Mouse (Mus musculus) left cerebral cortex, postnatal 10 days (tissue): ENCODE data around the gene Hipk2. TPM values are rescaled to one million over a fixed set of nuclear protein-coding genes. Genes with fewer than 3 reads are reported as not detected.
A peak's percentile ranks its signal among the peaks of the same experiment; 100 is the strongest.

Experiments used
- DNase-seq, 2 experiments: peaks; one replicate each; pipeline ENCODE4 v3.0.0; 2021 to 2022; ENCODE audit warnings: low spot score in 2 of 2, mixed read lengths in 1 of 2; ENCODE audit errors: extremely low spot score in 1 of 2
- intact Hi-C: fragments of 180-260 bp; cut with DNase I; formaldehyde crosslinking; loops from one replicate; pipeline ENCODE4 v1.15.1; 2025
- total RNA-seq, 2 experiments: library from RNA; stranded (reverse); gene quantifications; 2 replicates each; pipeline ENCODE4 v1.2.3; 2021

The Hipk2 gene
- total RNA-seq, 2 experiments from 2014 or later, result 44.6 to 45.9 TPM

DNA sequence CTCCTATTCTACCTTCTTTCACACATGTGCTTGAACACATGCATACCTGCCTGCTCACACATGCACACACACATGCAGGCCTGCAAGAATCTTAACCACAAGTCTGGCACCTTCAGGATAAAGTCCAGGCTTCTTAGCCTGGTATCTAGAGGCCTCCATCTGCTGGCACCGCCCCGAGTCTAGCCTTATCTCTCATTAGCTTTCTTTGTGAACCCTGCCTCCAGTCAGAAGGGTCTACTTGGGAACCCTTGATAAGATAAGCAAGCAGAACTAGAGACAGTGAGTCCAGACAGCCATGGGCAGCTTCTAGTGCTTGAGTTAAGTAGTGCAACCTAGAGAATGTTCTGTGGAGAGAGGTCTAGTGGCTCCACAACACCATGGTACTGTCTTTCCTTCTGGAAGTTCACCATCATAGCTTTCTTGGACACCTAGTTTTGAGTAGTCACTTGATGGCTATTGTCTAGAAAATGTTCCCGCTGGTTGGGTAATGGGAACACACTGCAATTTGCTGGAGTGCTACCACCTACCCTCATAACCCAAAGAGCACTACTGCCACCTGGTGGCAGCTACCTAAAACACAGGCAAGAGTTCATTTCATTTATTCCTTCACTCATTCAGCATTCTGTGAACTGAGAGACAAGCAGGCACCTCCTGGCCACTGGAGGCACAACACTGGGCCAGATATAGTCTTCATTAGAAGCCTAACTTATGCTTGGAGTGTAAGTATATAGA lies 35.0 kb upstream of the Hipk2 start:
- DNase-seq, result peak in 1 of 2 experiments; percentile 32
- intact Hi-C loops, result loop anchor here (5.0 kb wide), 2 partner anchors 34 to 174 kb away; partner anchors contain the start of genes Hipk2 and Tbxas1

DNA sequence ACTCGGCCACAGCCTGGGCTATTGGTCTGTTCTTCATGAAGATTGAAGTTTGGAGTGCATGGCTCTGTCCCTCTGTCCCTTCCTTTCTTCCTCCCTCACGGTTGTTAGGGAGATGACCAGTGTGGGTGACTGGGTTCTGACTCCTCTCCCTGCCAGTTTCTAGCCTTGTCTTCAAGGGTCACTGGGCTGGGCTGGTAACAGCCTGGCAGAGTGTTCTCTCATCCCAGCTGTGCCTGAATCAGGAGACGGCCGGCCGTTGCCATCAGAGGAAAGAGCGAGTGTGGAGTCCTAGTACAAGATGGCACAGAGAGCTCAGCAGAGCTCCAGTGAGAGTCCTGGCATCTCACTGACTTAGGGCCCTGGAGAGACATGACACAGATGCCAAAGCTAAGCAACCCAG lies 32.4 kb upstream of the Hipk2 start:
- DNase-seq, result no peak
- intact Hi-C loops, result no loop called here

DNA sequence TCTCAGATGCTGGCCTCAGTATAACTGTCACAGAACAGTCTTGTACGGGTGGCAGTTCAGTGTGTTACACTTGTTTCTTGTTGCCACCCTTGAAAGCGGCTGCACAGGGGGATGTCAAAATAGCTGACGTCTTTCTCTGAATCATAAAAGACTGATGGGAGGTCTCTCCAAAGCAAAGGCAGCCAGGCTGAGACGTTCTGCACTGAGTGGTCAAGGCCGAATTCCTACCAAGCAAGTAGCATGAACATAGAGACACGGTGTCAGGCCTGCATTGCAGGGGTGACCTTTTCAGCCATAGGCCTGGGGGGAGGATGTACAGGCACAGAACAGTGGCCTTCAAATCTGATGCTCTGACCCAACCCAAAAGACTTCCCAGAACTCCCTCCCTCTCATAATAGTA lies 30.0 kb upstream of the Hipk2 start:
- DNase-seq, result no peak
- intact Hi-C loops, result no loop called here

DNA sequence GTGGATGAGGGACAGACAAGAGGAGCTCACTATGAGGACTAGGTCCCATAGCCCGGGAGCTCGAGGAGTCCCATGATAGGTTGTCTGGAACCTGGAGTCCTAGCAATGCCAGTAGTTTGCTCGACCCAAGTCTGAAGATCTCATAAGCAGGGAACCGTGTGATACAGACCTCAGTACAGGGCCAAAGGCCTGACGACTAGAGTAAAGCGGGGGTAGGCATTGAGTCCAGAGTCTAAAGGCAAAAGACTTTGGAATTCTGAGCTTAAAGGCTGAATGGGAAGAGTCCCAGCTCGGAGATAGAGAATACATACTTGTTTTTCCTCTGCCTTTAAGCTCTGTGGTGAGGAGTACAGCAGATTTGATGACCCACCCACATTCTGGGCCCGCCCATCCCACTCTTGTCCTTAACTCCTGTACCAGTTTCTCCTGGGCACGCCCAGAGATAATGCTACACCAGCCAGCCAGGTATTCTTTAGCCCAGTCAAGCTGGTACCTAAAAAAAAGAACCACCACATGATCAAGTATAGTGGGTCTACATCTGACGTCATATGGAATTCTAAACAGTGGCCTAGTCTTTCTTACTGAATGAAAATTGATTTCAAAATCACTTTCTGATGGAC lies 27.0 kb upstream of the Hipk2 start:
- intact Hi-C loops, result no loop called here
- no peak for DNase-seq

DNA sequence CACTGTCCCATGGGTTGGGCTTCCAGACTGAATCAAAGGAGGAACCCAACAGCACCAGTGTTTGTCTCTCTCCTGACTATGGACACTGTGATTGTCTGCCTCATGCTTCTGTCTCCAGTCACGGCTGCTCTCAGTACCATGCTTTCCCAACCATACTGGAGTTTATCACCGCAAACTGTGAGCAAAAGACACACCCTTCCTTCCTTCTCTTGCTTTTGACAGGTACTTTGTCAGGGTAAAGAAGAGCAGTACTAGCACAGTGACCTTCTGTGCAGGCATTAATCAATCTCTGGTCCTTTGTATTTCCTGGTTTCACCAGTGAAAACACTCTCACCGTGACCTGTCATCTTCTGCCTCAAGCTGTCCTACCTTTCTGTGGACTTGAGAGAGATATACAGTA lies 25.7 kb upstream of the Hipk2 start:
- intact Hi-C loops, result no loop called here

DNA sequence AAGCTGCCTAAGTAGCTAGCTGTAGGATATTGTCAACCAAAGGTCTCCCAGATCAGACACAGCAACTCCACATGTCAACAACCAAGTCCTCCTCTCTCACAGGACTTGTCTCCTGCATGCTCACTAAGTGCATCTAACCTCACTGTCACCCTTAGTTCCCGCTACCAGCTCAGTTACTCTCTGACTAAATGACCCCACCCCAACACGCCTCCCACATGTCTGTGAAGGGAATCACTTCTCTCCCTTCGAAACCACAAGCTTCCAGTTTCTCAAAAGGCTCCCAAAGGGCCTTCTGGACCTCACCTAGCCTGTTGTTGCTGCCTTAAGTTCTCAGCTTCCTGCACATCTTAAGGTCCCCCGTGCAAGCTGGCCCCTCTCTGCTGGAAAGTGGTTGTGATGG lies 25.2 kb upstream of the Hipk2 start:
- no peak for DNase-seq
- intact Hi-C loops, result no loop called here

More for the DNA sequence above, 25.7 kb upstream of the Hipk2 start:
- no peak for DNase-seq

DNA sequence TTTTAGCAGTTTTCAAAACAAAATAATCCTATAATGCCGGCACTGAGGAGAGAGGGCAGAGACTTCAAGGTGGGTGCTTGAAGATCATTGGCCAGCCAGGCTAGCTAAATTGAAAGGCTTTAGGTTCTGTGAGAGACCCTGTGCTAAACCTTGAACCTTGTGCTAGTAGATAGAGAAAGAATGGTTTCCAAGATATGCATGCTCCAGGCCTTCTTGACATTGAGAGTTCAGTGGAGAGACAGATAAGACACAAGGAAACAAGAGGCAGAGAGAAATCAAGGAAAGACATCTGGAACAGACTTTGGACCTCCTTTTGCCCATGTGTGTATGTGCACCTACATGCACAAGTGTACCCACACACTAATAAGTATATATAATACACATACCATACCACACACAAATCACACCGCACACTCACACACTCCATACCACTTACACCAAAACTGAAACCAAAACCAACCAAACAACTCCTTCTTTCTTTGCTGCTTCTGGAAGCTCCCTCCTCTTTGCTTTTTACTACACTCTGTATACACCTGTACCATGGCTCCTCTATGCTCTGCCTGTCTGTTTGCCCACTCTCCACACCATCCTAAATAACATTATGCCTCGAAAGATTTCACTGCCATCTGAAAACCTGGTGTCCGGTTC lies 24.6 kb upstream of the Hipk2 start:
- intact Hi-C loops, result no loop called here
- DNase-seq, result no peak

DNA sequence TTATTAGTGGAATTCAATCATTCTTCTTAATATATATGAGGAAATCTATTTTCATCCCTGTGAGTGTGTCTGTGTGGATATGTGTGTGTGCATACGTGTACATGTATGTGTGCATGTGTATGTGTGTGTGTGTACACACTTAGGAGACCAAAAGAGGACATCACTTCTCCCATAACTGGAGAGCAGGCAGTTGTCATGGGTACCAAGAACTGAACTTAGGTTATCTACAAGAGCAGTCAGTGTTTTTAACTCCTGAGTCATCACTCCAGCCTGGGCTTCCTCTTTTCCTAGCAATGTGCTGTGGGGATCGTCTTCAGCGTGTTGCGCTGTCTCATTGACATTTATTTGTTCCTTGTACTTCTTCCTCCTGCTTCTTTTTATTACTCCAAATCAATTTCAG lies 24.1 kb upstream of the Hipk2 start:
- intact Hi-C loops, result no loop called here
- DNase-seq, result no peak

DNA sequence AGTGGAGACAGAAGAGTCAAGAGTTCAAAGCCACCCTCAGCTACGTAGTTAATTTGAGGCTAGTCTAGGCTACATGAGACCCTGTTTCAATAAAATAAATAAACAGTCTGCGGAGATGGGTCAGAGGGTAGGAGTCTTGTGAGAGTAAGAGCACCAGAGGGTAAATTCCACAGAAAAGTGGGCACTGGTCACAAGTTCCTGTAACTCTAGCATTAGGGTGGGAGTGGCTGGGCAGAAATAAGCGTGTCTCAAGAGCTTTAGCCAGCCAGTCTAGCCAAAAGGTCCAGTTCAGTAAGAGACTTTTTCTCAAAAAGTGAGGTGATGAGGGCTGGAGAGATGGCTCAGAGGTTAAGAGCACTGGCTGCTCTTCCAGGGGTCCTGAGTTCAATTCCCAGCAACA lies 17.6 kb upstream of the Hipk2 start:
- no peak for DNase-seq
- intact Hi-C loops, result no loop called here

DNA sequence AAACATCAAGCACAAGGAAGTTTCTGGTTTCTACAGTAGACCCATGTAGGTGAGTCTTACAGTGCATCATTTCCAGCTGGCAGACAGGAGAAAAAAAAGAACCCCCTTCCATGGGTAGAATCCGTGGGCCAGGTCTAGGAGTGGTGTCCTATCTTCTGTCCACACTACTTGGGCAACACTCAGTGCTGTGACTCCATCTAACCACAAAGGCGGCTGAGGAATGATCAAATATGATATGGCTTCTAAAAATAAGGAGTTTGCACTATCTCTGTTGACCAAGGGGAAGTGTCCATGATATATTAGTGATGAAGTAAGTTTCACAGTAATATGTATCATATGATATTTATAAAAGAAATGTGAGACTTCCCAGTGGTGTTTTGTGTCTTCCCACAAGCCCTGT lies 16.1 kb upstream of the Hipk2 start:
- no peak for DNase-seq
- intact Hi-C loops, result no loop called here

DNA sequence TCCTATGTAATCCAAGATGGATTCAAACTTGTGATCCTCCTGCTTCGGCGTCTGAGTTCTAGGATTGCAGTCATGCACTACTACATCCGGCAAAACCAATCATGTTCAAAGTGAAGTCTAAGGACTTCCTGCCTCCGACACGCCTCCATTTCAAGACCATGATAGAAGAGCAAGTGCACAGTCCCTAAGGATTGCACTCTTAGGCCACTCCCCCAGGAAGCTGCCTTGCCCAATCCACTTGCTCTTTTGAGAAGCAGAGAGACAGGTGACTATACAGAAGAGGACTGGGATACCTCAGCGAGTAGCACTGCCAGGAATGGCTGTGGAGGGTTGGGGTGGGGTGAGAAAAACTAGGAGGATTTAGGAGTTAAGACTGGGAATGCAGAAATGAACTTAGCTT lies 13.2 kb upstream of the Hipk2 start:
- intact Hi-C loops, result no loop called here
- no peak for DNase-seq

DNA sequence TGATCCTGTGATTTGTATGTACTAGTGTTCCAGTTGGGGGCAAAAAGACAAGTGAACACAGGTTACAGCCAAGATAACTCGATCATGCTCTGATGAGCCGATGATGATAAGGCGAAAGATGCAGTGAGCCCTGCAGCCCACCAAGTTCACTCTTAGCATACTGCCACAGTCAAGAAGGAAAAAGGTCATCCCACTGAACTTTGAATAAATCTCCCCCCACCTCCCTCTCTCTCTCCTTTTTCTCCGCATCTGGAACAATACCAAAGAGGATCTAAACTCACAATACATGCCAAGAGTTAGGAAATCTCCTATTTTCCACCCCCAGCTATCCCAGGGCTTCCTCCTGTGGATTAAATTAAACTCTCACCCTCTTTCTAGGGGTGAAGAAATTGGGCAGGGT lies 11.5 kb upstream of the Hipk2 start:
- DNase-seq, result no peak
- intact Hi-C loops, result no loop called here

DNA sequence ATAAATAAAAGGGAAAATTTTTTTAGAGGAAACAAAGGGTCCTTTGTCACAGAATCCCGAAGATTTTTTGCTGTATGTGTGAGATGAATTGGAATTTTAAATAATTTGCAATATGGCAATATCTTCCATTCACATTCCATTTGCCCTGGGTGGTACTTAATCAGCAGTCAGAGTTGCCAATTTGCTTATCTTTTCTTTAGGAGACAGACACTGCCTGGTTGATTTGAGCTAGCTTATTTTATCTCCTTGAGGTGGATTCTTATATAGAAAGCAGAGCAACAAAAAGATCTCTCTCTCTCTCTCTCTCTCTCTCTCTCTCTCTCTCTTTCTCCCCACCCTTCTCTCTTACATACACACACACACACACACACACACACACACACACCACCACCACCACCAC lies 9.2 kb upstream of the Hipk2 start:
- intact Hi-C loops, result no loop called here
- no peak for DNase-seq

DNA sequence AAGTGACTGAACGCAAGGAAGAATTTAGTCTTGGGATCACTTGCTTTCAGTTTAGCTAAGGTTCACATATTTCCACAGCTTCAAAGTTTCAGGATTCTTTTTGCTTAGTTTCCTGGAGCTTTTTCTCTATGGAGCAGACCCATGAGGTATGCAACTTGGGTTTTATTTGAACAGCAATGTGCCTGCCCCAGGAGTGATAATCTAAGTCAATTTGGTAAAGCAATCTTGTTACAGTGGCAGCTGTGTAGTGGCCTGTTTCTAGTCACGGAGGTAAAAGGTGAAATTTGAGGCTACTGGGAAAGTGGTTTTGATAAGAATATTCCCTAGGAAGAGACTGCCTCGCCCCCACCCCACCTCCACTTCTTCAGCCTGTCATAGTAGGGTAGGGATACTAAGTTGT lies 8.5 kb upstream of the Hipk2 start:
- no peak for DNase-seq
- intact Hi-C loops, result no loop called here

DNA sequence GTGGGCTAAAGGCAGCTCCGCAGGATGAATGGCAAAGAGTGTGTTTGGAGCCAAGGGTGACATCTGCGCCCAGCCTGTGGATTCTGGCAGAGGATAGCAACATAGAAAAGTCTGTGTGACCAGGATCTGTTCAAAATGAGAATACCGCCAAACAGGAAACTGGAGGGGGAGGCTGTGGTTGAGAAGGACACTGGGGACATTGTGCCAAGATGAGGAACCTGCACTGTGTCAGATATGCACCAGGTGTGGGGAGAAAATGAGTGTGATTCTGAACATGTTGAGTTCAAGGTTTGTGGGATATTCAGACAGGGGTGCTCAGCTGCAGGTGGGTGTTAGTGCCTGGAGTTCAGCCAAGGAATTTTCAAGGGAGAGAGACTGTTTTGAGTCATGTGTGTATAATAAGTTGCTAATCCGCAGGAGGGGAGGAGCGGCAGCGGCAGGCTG lies 6.8 kb upstream of the Hipk2 start:
- intact Hi-C loops, result no loop called here
- no peak for DNase-seq

DNA sequence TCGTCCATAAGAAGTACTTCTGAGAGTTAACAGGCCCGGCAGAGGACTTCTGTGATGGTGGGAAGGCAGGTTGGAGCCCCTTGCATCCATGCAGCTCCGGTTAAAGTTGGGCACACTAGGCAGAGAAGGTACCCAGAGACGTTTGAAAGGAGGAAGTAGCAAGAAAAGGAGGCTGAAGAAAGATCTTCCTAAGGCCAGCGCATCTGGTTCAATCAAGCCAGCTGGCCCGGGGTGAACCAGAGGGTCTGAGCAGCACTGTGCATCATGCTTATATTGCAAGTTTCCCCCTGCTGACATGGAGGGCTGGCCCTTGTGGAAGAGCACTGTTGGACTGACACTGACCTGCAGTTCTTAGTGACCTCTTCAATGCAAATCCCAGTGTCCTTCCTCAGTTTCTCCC lies 6.0 kb upstream of the Hipk2 start:
- DNase-seq, result no peak

DNA sequence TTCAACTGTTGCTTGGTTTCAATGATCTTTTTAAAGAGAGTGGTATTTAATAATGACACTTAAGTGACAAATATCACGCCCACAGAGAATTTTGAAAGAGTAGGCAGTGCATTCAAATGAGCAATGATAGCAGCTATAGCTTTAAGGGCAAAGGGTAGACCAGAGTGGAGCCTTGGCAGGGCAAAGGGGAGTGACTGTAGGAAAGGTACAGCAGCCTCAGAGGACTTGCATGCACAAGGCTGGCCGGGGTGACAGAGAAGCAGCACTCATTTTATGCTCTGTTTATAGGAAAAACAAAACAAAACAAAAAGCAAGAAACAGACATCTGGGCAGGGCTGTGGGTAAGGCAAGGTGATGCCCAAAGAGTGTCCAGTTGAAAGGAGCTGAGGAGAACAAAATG lies 5.5 kb upstream of the Hipk2 start:
- no peak for DNase-seq
- intact Hi-C loops, result no loop called here

More for the DNA sequence above, 6.0 kb upstream of the Hipk2 start:
- intact Hi-C loops, result no loop called here

DNA sequence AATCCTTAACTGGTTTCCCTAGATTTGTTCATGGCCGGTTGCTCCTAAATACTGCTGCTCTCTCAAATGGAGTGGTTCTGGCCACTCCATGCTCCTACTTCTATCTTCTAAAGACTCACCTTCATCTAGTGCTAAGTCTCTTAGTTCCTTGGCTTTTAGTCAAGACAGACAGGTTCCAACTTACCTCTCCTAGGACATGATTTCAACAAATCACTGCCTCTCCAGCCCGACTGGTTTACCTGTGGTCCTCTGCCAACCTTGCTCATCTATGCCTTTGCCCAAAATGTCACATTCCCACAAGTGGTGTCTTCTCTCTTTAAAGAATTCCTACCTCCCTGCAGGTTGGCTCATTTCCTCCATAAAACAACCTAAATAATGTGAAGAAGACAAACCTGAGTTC lies 1.7 kb upstream of the Hipk2 start:
- DNase-seq, result no peak
- intact Hi-C loops, result loop anchor here (5.0 to 10.0 kb wide), 2 partner anchors 35 to 113 kb away; no protein-coding TSS in a partner anchor

DNA sequence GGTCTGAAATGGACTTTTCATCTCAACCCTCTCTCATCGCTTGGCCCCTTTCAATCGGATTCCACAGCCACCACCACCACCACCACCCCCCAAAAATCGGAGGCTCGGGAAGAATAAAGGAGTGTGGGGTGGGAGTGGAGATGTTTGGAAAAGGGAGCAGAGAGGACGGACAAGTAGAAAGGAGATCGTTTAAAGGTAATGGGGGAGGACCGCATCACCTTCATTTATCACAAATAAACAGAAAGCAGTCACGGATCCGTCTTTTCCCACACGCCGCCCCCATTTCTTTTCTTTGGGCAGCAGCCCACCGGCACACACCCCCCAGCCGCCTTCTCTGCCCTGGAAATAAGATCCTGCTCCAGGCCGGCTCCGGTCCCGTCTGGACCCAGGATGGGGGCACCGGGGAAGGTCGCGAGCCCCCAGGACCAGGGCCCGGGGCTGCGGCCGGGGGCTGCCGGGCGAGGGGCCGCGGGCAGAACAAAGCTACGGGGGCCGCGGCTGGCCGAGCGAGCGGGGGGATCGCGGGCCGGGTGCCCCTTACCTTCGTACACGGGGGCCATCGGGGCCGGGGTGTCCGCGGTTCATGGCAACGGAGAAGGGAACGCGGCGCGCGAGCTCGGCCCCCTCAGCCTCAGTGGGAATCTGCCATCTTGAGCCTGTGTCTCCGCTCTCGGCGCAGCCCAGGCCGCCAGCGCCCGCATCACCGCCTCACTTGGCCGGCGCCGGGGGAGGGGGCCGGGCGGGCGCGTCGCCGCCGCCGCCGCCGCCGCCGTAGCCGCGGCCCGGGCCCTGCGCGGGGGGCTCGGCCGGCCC lies 501 bp downstream of the Hipk2 start, which contains the start of gene Tbxas1:
Gene Tbxas1 (plus strand): TSS at position 147 of the 813 bp plus-strand sequence.
- intact Hi-C loops, result loop anchor here (2.0 to 10.0 kb wide), 3 partner anchors 37 to 139 kb away; no protein-coding TSS in a partner anchor
- peak in 1 of 2 experiments; percentile 77 for DNase-seq
